Mouse (Mus musculus) activated CD4-positive, CD25-positive, alpha-beta regulatory T cell, adult 4 months (primary cell): ENCODE data around the gene Adgrf2. TPM values are rescaled to one million over a fixed set of nuclear protein-coding genes. Genes with fewer than 3 reads are reported as not detected.

ENCODE experiments used
- ATAC-seq: one replicate; pipeline ENCODE4 v1.8.0; 2017
- polyA plus RNA-seq, 2 experiments: library from polyadenylated mRNA; unstranded; fragments of 100-300 nt; shearing (Covaris generic); gene quantifications; one replicate each; pipeline ENCODE4 v1.2.1; 2017

Adgrf2 gene
- not detected for polyA plus RNA-seq

DNA sequence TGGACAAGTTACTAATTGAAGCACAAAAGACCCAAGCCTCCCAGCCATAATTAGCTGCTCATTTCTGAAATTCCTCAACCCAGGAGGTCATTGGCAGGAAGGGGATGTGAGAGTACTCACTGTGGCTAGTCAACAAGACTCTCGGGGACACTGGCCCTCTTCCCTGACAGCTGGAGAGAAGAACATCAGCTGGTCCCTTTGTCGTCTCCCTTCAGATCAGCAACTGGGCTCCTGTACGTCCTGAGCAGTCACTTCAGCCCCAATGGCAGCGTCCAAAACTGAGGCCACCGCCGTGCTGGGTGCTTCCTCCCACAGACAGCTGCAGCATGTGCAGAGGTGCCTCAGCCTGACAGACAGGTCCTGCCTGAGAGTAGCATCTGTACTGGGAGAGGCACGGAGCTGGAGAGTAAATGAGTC lies at the start of gene Adgrf2:
TSS of gene Adgrf2 (minus strand) at position 379 of the 417 bp plus-strand sequence.
- no peak for ATAC-seq

- no peak for ATAC-seq
Measured at GRCm38 (mm10) chr17:42790787-42791186, 48.8 kb upstream of the Adgrf2 start.

DNA sequence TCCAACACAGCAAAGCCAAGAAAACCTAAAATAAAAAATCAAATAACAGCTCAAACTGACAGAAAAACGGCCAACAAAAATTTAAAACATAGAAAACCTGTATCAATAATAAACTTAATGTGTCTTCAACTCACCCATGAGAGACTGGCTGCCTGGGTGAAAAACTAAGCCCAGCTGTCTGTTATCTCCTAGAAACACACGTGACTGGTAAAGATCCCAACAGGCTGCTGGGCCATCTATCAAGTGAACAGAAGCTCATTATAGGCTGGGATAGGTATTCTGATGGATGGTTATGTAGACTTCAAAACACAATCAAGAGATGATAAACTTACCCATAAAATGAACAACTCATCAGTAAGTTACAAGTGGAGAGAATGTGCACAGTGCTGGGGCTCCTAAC lies 47.7 kb upstream of the Adgrf2 start:
- no peak for ATAC-seq

DNA sequence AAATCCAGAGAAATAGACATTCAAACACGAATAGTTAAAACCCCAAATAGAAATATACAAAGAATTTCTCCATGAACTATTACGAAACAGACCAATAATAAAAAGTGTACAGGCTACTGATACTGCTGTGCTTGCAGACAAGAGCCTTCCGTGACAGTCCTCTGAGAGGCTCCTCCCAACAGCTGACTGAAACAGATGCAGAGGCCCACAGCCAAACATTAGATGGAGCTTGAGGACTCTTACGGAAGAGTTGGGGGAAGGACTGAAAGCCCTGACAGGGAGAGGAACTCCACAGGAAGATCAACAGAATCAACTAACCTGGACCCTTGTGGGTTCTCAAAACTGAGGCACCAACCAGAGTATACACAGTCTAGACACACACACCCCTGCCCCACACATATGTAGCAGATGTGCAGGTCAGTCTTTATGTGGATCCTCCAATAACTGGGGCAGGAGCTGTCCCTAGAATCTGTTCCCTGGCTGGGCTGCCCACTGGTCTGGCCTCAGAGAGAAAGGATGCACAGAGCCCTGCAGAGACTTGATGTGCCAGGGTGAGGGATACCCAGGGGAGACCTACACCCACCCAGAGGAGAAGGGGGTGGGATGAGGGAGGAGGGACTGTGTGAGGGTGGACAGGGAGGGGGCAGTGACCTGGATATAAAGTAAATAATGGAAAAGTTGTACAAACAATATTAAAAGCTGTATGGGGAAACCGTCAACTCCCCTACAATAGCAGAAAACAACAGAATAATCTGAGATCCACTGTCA lies 46.9 kb upstream of the Adgrf2 start:
- ATAC-seq, result no peak

- peak; percentile 73 for ATAC-seq
Measured at GRCm38 (mm10) chr17:42782156-42782757, 40.3 kb upstream of the Adgrf2 start.

- no peak for ATAC-seq
Measured at GRCm38 (mm10) chr17:42753791-42754190, 11.8 kb upstream of the Adgrf2 start.

- no peak for ATAC-seq
Measured at GRCm38 (mm10) chr17:42752173-42752572, 10.2 kb upstream of the Adgrf2 start.

DNA sequence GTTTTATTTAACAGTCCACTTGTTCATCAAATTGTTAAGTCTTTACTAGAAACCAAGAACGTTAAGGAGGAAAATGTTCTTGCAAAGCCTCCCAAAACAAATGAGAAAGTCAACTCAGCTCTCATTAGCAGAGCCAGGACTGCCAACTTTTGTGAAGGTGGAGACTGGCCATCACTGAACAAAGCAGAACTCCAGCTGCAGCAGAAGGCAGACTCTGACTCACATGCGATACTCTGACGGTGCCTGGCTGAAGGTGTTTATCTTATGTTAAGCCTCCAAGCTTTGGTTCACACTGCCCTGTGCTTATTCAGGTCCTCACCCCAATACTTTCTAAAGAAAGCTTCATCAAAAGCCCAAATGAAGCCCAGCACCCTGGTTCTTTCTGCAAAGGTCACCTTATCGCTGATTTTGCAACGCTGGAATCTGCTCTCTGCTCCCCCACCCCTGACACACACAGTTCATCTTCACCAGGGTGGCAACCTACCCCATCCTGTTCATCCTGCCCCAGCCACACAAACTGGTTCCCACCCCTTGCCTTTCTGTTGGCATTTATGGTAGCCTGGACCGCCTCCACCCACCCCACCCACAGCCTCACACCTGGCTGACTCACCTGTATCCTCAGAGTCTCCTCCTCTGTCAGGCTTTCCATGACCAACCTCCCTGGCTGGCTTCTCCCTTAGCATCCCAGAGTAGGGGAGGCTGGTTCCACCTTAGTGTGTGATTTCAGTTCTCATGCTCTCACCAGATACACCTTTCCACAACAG lies 3.9 kb upstream of the Adgrf2 start:
- ATAC-seq, result no peak

DNA sequence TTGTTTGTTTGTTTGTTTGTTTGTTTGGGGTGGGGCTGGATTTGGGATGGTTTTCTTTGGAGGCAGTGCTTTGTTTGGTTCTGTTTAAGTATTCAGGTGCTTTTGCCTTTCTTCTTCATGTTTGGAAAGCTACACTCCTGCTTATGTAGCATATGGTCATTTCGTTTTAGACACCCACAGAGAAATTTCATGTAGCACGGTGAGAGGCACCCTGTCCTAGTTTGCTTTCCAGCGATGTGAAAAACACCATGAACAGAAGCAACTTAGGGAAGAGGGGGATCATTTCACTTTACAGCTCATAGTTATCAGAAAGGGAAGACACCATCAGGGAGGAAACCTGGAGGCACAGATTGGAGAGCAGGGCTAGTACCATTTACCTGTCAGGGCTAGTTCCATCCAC lies 844 bp upstream of the Adgrf2 start:
- no peak for ATAC-seq

- no peak for ATAC-seq
Measured at GRCm38 (mm10) chr17:42738794-42739193, 3.2 kb downstream of the Adgrf2 start.

GRCm38 (mm10) chr17:42717161-42717560 lies 24.8 kb downstream of the Adgrf2 start:
- no peak for ATAC-seq

DNA sequence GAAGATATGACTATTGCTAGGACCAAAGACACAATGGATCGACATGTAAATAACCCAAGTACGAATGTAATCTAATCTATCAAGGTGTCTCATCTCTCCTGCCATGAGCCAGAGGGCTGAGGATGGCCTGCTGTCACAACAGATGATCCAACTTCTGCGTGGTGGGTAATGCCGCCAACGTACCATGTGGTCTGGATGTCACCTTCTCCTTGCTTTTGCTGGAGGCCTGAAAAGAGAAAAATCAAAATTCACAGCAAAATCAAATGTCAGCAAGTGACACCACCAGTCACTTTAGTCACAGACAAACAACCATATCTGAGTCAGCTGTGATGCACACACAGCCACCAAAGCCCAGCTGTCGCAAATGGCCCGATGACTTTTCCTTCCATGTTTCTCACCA lies 27.0 kb downstream of the Adgrf2 start:
- no peak for ATAC-seq

DNA sequence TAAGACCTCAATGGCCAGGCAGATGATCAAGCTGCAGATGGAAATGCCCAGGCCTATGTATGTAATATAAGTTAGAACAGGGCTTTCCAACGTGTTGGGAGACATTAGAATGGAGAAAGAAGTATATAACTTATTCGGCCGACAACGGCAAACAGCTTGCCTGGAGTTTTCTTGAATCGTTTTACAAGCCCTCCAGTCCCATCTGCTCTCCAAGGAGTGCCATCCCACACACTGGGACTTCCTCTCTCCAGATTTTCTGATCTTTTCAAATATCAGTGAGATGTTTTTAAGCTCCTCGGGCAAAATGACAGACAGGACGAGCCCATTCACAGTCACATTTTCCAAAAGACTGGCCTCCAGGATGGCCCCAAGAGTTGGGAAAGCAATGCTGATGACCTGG lies 31.3 kb downstream of the Adgrf2 start:
- no peak for ATAC-seq

DNA sequence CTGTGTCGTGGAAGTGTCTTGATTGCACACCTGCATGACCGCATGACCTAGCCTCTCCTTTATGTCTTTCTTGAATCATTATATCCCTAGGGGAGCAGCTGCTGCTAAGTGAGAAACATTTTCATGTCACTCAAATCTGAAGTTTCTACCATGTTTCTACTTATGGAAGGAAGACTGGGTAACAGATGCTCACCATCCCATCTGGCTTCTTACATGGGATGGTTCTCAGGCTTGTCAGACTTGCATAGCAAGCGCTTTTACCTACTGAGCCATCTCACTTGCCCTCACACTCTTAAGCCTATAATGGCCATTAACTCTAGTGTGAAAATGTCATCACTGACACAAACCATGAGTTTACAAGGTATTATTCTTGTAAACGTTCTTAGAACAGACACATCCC lies 36.4 kb downstream of the Adgrf2 start:
- no peak for ATAC-seq

- ATAC-seq, result no peak
Measured at GRCm38 (mm10) chr17:42702198-42702597, 39.8 kb downstream of the Adgrf2 start.

GRCm38 (mm10) chr17:42694730-42695129 lies 47.2 kb downstream of the Adgrf2 start:
- ATAC-seq, result no peak

GRCm38 (mm10) chr17:42692136-42692535 lies 49.8 kb downstream of the Adgrf2 start, which contains the start of gene Adgrf4:
Adgrf4 (minus strand) TSS chr17:42692284.
- ATAC-seq, result no peak

DNA sequence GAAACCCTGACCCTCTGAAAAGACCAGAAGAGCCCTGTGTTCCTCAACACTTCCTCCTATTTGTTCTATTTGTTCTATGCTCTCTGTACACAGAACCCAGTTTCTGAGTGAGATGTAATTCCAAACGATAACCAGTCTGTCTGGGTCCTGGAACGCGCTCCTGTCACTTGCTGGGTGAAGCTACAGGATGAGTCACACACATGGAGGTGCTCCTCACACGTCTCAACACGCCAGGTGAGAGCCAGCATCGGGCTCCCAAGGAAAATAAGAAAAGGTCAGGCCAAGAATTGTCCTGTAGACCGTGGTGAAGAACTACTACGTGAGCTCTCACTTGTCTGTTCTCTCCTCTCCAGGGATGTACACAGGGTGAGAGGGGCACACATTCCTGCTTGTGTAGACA lies 51.4 kb downstream of the Adgrf2 start:
- no peak for ATAC-seq

Other genes with a start within 250 kb of the Adgrf2 start
- not detected for gene Opn5, start 130.8 kb downstream of the Adgrf2 start, polyA plus RNA-seq
- not detected for gene Adgrf4, start 49.9 kb downstream of the Adgrf2 start, polyA plus RNA-seq
- 10 to 100 TPM in 1 of 2 experiments, 1 to 10 TPM in 1; 9.1 to 12.1 TPM for gene Cd2ap, start 134.5 kb upstream of the Adgrf2 start, polyA plus RNA-seq